Mouse (Mus musculus) neutrophil, adult 65 days (primary cell): ENCODE data around the gene Sec22b. TPM values are rescaled to one million over a fixed set of nuclear protein-coding genes. Genes with fewer than 3 reads are reported as not detected.

Experiments
- total RNA-seq: library from RNA; stranded (reverse); gene quantifications from 2 replicates; pipeline ENCODE4 v1.2.4, GENCODE M21; 2023

Sec22b gene
- total RNA-seq = 65.4 and 85.4 TPM in 2 replicates

DNA sequence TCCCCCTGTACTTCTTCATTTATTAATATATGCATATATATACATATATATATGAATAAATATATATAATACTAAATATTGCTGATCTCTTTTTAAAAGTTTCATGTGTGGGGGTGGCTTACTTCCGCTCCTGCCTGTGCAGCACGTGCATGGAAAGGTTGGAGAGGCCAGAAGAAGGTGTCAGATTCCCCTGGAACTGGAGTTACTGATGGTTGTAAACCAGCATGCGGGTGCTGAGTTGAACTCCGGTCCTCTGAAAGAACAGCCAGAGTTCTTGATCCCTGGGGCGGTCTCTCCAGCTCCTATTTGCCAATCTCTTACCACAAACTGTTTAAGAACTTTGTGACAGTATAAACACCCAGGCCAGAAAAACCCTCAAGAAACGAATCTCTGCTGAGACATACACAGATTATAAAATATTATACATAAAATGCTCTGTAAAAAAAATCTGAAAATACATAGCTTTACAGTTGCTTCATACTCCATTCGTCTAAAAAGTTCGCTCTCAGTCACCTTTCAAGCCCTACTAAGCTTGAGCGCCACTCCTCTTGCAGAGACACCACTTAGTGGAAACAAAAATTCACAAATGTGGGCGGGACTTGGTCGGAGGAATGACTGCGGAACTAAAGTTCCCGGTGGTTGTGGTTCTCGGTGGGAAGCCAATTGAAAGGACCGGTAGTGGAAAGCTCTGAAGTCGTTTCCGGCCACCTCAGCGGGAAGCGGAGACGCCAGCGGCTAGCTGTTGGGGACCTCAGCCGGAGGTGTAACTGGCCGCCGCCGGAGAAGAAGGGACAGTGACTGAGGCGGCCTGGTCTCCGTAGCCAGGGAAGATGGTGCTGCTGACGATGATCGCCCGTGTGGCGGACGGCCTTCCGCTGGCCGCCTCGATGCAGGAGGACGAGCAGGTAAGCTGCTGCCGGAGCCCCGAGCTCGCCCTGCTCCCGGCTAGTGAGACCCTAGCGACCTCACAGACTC is at the start of gene Sec22b:
Sec22b (plus strand) TSS at position 675 of the 975 bp plus-strand sequence.

DNA sequence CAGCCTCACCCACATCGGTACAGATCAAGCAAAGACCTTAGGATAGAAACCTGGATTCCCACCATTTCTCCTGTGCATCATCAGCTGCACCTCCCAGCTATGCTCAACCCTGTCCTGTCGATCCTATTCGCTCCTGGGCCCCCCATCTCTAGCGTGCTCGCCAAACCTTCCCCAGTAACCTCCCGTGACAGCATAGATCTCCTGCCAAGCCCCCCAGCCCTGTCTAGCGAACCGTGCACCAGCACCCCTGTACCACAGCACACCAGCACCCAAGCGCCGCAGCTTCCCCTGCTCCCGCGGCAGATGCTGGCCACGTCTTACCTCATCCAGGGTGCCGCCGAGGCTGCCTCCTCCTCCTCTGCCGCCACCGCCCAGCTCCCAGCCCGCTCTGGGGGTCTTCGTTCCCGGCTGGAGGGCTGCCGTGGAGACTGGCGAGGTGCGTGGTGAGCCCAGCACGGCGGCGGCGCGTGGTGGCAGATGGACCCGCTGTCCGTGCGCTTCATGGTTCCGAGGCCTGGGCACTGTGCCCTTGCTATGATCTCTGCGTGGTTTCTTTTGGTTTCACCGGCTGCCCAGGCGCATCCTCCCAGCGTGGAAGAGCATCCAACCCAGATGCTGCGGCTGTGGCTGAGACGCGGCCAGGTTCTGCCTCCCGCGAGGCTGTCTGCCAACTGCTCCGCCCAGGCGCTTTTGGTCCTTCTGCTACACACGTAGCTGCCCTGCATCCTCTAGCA is 12.7 kb upstream of the Sec22b start, which contains the start of gene Pde4dip:
Pde4dip (minus strand) TSS at position 540 of the 734 bp plus-strand sequence.

Other genes with a start within 250 kb of the Sec22b start
- gene Prkab2, start 243.0 kb upstream of the Sec22b start, total RNA-seq = 5.8 and 8.3 TPM in 2 replicates
- gene Gm17651, start 226.5 kb upstream of the Sec22b start, total RNA-seq = not detected in 2 replicates
- 4.7 and 6.4 TPM in 2 replicates for gene Pde4dip, start 12.5 kb upstream of the Sec22b start, total RNA-seq
- 280 and 416 TPM in 2 replicates for gene Notch2, start 112.3 kb downstream of the Sec22b start, total RNA-seq